Mouse (Mus musculus) forebrain, embryonic 13.5 days (tissue): ENCODE measurements around the gene Etv3. TPM values are rescaled to one million over a fixed set of nuclear protein-coding genes. Genes with fewer than 3 reads are reported as not detected.
"Not testable (repeated sequence)": the region's sequence is repeated elsewhere in the genome, so short reads cannot be mapped to it uniquely, and the experiment has no call there.

Experiments used
- ATAC-seq: fragments of 200-750 bp; cut with Nextera tagmentation; 2 replicates; pipeline ENCODE4 v1.8.0; 2017
- H3K27ac ChIP-seq: fragments of 300-500 bp; sonication (generic); 2 replicates; pipeline ENCODE4 v1.5.1; 2015; ENCODE audit warnings: inconsistent platforms, mild to moderate bottlenecking, moderate library complexity
- H3K27me3 ChIP-seq: fragments of 300-500 bp; sonication (generic); 2 replicates; pipeline ENCODE4 v1.6.1; 2015; ENCODE audit warnings: mild to moderate bottlenecking, inconsistent platforms
- H3K36me3 ChIP-seq: fragments of 300-500 bp; sonication (generic); 2 replicates; pipeline ENCODE4 v1.6.1; 2015; ENCODE audit warnings: mild to moderate bottlenecking, inconsistent platforms; ENCODE audit not compliant: poor library complexity, severe bottlenecking
- H3K4me1 ChIP-seq: fragments of 300-500 bp; sonication (generic); 2 replicates; pipeline ENCODE4 v1.6.1; 2015; ENCODE audit warnings: inconsistent platforms
- H3K4me2 ChIP-seq: fragments of 300-500 bp; sonication (generic); 2 replicates; pipeline ENCODE4 v1.6.1; 2015; ENCODE audit warnings: inconsistent platforms, mild to moderate bottlenecking, moderate library complexity
- H3K4me3 ChIP-seq: fragments of 300-500 bp; sonication (generic); 2 replicates; pipeline ENCODE4 v1.5.1; 2015; ENCODE audit warnings: mild to moderate bottlenecking, inconsistent platforms
- H3K9ac ChIP-seq: fragments of 300-500 bp; sonication (generic); 2 replicates; pipeline ENCODE4 v1.6.1; 2015; ENCODE audit warnings: mild to moderate bottlenecking, inconsistent platforms
- H3K9me3 ChIP-seq: fragments of 300-500 bp; sonication (generic); replicated peaks from 2 replicates; pipeline ENCODE4 v1.6.1; 2016; ENCODE audit warnings: inconsistent platforms
- WGBS: fragments of 180-500 bp; shearing (Covaris S2); methylation state at CpG from one replicate; pipeline ENCODE4 v1.1.7; 2015; 5-methylcytosine and 5-hydroxymethylcytosine counted together
- polyA plus RNA-seq: library from polyadenylated mRNA; unstranded; fragments of >200 nt; fragmentation: Nextera tagmentation; extraction: Ambion mirVana; gene quantifications from 2 replicates; pipeline ENCODE4 v1.2.1, GENCODE M21; 2015

Etv3 gene
- polyA plus RNA-seq, 1 experiment from 2014 or later: 10.6 TPM

DNA sequence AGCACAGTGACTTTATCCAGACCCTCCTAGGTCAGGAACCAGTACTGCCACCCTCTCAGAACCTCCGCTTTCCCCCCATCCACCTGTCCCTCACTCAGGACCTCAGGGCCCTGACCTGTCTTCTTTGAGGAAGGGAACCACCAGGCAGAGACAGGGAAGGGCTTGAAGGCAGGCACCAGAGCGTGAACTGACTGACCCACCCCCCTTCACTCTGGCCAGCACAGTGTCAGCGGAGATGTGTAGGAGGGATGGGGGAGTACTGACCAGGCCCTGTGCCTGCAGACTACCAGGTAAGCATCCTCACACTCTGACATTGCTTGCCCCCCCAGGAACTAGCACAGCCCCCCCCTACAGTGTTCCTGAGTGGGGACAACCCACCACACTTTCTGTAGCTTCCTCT is 20.3 kb downstream of the Etv3 start:
- no peaks in the 10 kb centered on the region for H3K9me3 ChIP-seq
- no peak overlapping the region for H3K4me2 ChIP-seq
- no peak overlapping the region for H3K27ac ChIP-seq
- no peak overlapping the region for H3K9ac ChIP-seq
- WGBS: 60% methylated on average over 3 of the region's 3 CpGs
- H3K4me1 ChIP-seq: peaks cover 23% of the 10 kb centered on the region
- no peak overlapping the region for H3K4me3 ChIP-seq
- ATAC-seq: no peak
- H3K27me3 ChIP-seq: peaks cover 9% of the 10 kb centered on the region
- H3K36me3 ChIP-seq: no peaks in the 10 kb centered on the region

DNA sequence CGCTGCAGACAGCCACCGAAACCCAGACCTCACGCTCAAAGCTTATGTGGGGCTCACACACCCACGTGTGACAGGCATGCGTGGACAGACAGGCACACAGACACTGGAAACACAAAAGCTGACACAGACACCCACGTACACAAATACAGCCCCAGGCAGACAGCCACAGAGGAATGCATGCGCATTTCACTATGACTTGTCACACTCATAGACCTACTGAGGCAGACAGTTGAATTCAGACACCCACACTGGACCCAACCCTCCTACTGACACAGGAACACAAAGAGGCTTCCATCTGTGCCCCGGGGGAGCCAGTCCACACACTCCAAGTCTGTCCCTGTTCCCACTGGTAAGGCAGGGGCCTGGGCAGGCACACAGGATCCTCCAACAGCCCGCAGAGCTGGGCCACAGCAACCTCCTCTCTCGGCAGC is 21.1 kb downstream of the Etv3 start:
- Histone ChIP-seq H3K27me3 (peaks cover 16% of the 10 kb centered on the region), H3K4me1 (peaks cover 17% of the 10 kb centered on the region), H3K9me3 (no peaks in the 10 kb centered on the region), H3K9ac (no peak overlapping the region), H3K36me3 (no peaks in the 10 kb centered on the region), H3K4me2 (no peak overlapping the region), H3K27ac (no peak overlapping the region), H3K4me3 (no peak overlapping the region)
- 83% methylated on average over 10 of the region's 10 CpGs for WGBS
- ATAC-seq: no peak

DNA sequence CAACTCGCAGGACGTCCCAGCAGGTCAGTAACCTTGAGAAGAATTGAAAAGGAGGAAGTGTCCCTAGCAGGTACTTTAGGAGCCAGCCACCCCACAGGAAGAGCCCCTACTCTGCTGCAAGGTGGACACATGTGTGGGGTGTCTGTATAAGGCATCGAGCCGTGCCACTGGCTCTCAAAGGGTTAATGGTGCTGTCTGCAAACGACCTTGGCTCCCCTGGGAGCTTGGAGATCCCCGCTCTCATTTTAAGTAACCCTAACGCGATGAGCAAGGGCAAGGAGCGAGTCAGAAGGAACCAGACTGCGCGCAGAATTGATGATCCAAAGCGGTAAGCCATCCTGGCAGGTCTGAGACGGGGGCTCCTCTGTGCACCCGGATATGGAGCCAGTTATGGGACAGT is 24.7 kb downstream of the Etv3 start:
- no peak for ATAC-seq
- no peaks in the 10 kb centered on the region for H3K36me3 ChIP-seq
- no peak overlapping the region for H3K4me3 ChIP-seq
- 0 out of 2 replicates have a peak, but pooled peaks cover 3% of the 10 kb centered on the region for H3K4me1 ChIP-seq
- H3K9ac ChIP-seq: no peak overlapping the region
- H3K9me3 ChIP-seq: no peaks in the 10 kb centered on the region
- no peak overlapping the region for H3K27ac ChIP-seq
- H3K4me2 ChIP-seq: no peak overlapping the region
- WGBS: 28% methylated on average over 14 of the region's 14 CpGs
- H3K27me3 ChIP-seq: peaks cover 23% of the 10 kb centered on the region

- H3K4me2 ChIP-seq: no peak overlapping the region
- H3K4me1 ChIP-seq: 0 out of 2 replicates have a peak, but pooled peaks cover 3% of the 10 kb centered on the region
- no peak overlapping the region for H3K9ac ChIP-seq
- peaks cover 23% of the 10 kb centered on the region for H3K27me3 ChIP-seq
- WGBS: 90% methylated on average over 4 of the region's 4 CpGs
- H3K36me3 ChIP-seq: no peaks in the 10 kb centered on the region
- ATAC-seq: no peak
- H3K27ac ChIP-seq: no peak overlapping the region
- no peaks in the 10 kb centered on the region for H3K9me3 ChIP-seq
- H3K4me3 ChIP-seq: no peak overlapping the region
Observed at GRCm38 (mm10) chr3:87552327-87552726, 27.1 kb downstream of the Etv3 start.

DNA sequence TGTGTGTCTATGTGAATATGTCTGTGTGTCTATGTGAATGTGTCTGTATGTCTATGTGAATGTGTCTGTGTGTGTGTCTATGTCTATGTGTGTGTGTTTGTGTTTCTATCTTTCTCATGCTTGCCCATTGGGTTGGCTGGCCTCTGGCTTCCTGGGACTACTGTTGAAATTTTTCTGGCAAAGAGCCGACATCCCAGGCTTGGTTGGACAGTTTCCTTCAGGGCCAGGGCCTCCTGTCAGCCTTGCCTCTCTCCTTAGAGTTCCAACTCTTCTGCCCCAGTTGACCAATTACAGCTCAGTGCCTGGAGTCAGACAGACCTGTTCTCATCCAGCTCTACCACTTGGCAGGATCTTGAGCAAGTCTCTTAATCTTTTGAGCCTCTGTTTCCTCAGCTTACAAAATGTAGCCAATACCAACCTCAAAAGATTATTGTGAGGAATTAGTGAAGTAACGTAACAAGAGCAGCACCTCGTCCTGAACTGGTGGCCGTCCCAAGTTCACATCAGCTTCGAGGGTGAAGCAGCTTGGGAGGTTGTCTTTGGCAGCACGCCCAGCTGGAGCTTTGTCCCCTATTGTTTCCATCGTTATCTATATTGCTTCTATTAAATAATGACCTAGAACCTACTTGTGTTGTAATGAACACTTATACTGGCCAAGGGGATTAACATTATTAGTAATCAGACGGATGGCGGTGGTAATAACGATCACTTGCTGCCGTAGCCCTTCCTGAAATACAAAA is 28.2 kb downstream of the Etv3 start:
- 43% methylated on average over 11 of the region's 11 CpGs for WGBS
- H3K4me2 ChIP-seq: no peak overlapping the region
- ATAC-seq: no peak
- no peaks in the 10 kb centered on the region for H3K36me3 ChIP-seq
- no peak overlapping the region for H3K27ac ChIP-seq
- H3K9ac ChIP-seq: no peak overlapping the region
- no peaks in the 10 kb centered on the region for H3K9me3 ChIP-seq
- H3K27me3 ChIP-seq: peaks cover 23% of the 10 kb centered on the region
- H3K4me1 ChIP-seq: 0 out of 2 replicates have a peak, but pooled peaks cover 3% of the 10 kb centered on the region
- no peak overlapping the region for H3K4me3 ChIP-seq

- H3K4me2 ChIP-seq, H3K36me3 ChIP-seq, H3K9me3 ChIP-seq, H3K27ac ChIP-seq, H3K4me3 ChIP-seq, H3K9ac ChIP-seq, H3K4me1 ChIP-seq, ATAC-seq: not testable (repeated sequence)
- WGBS: 86% methylated on average over 13 of the region's 13 CpGs
- peaks cover 20% of the 10 kb centered on the region for H3K27me3 ChIP-seq
Observed at GRCm38 (mm10) chr3:87554859-87555258, 29.7 kb downstream of the Etv3 start.

- no peaks in the 10 kb centered on the region for H3K4me1 ChIP-seq
- no peak overlapping the region for H3K9ac ChIP-seq
- WGBS: 70% methylated on average over 3 of the region's 3 CpGs
- no peak overlapping the region for H3K27ac ChIP-seq
- no peak for ATAC-seq
- H3K4me2 ChIP-seq: no peak overlapping the region
- no peaks in the 10 kb centered on the region for H3K9me3 ChIP-seq
- H3K36me3 ChIP-seq: no peaks in the 10 kb centered on the region
- peaks cover 9% of the 10 kb centered on the region for H3K27me3 ChIP-seq
- no peak overlapping the region for H3K4me3 ChIP-seq
Observed at GRCm38 (mm10) chr3:87556109-87556531, 30.9 kb downstream of the Etv3 start.

DNA sequence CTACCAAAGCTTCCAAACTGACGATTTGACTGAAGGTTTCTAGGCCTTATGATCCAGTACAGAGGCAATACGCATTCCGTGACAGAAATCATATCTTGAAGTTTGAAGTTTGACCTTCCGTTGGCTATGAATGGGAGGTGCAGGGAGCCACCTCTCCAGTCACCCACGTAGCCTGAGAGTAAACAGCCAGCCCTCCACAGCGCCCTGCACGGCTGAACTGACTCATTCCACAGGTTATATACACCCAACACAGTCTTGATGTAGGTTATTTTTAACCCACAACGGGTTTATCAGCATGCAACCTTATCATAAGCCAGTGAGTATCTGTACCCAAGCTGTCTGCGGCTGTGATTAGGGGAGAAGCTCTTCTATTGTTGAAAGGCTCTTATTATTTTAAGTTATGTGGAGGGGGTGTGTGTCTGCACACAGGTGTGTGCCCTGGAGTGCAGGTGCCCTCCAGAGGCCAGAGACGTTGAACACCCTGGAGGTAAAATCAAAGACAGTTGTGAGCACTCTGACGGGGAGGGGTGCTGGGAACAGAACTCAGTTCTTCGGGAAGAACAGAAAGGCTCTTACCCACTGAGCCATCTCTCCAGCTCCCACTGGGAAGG is 31.6 kb downstream of the Etv3 start:
- Histone ChIP-seq H3K4me1 (no peaks in the 10 kb centered on the region), H3K4me2 (no peak overlapping the region), H3K9ac (no peak overlapping the region), H3K36me3 (no peaks in the 10 kb centered on the region), H3K9me3 (no peaks in the 10 kb centered on the region), H3K27ac (no peak overlapping the region), H3K4me3 (no peak overlapping the region), H3K27me3 (peaks cover 3% of the 10 kb centered on the region; the same call in 1 of the 2 replicates)
- ATAC-seq: no peak
- WGBS: 89% methylated on average over 12 of the region's 12 CpGs

- Histone ChIP-seq H3K27me3 (no peaks in the 10 kb centered on the region), H3K9ac (no peak overlapping the region; the same call in 1 of the 2 replicates), H3K4me3 (no peak overlapping the region), H3K4me2 (no peak overlapping the region), H3K36me3 (no peaks in the 10 kb centered on the region), H3K27ac (no peak overlapping the region), H3K4me1 (peaks cover 1% of the 10 kb centered on the region; the same call in 1 of the 2 replicates), H3K9me3 (no peaks in the 10 kb centered on the region)
- no peak for ATAC-seq
- 52% methylated on average over 3 of the region's 3 CpGs for WGBS
Observed at GRCm38 (mm10) chr3:87560156-87560555, 34.9 kb downstream of the Etv3 start.

DNA sequence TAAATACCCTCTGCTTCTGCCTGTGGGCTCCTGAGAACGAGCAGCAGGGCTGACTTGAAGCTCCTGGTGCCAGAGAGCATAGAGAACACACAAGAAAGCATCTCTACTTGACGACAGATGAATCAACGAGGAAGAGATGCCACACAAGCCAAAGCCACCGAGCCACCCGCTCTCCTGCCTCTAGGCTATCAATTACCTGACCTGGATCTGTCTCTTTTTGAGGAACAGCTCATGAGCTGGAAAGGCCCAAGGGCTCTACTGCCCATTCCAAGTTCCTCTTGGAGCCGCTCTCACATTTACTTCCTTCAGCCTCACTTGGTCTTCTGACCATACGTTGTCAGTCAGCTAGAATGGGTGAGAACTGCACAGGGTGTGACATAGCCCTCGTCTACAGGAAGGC is 36.2 kb downstream of the Etv3 start:
- whole genome bisulfite sequencing: 83% methylated on average over 8 of the region's 8 CpGs
- Histone ChIP-seq H3K4me3 (no peak overlapping the region), H3K4me2 (no peak overlapping the region), H3K4me1 (peaks cover 13% of the 10 kb centered on the region), H3K27ac (no peak overlapping the region), H3K27me3 (no peaks in the 10 kb centered on the region), H3K36me3 (no peaks in the 10 kb centered on the region), H3K9ac (no peak overlapping the region), H3K9me3 (no peaks in the 10 kb centered on the region)
- ATAC-seq: no peak

DNA sequence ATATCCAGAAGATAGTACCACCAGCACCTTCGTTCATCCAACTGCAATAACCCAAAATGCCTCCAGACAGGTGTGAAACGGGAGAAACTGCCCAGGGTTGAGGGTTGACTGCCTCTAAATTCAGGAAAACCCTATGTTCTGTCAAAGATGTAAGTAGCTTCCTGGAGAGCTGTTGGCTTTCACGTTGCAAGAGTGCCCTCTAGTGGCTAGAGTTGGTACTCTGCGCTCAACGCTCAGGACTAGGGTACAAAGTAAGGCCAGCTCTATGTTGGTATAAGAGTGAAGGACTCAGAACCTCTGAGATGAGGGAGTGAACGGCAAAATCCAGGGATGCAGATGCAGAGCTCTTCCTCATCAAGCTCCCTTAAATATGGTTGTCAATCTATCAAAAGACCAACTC is 37.2 kb downstream of the Etv3 start:
- no peak overlapping the region for H3K9ac ChIP-seq
- no peak for ATAC-seq
- H3K4me2 ChIP-seq: no peak overlapping the region
- H3K9me3 ChIP-seq: no peaks in the 10 kb centered on the region
- no peaks in the 10 kb centered on the region for H3K36me3 ChIP-seq
- WGBS: 5% methylated on average over 6 of the region's 6 CpGs
- no peak overlapping the region for H3K27ac ChIP-seq
- no peak overlapping the region for H3K4me3 ChIP-seq
- peaks cover 16% of the 10 kb centered on the region for H3K4me1 ChIP-seq
- no peaks in the 10 kb centered on the region for H3K27me3 ChIP-seq

GRCm38 (mm10) chr3:87563466-87563865 is 38.3 kb downstream of the Etv3 start:
- H3K27ac ChIP-seq: no peak overlapping the region
- ATAC-seq: no peak
- no peaks in the 10 kb centered on the region for H3K9me3 ChIP-seq
- H3K4me2 ChIP-seq: no peak overlapping the region
- whole genome bisulfite sequencing: 80% methylated on average over 5 of the region's 5 CpGs
- H3K4me3 ChIP-seq: no peak overlapping the region
- H3K36me3 ChIP-seq: no peaks in the 10 kb centered on the region
- H3K9ac ChIP-seq: no peak overlapping the region
- peaks cover 16% of the 10 kb centered on the region for H3K4me1 ChIP-seq
- H3K27me3 ChIP-seq: no peaks in the 10 kb centered on the region
